Mouse (Mus musculus) layer of hippocampus, adult 9-11 months (tissue): ENCODE data around the gene AC161166.1.

Source experiments
- DNase-seq: peaks from one replicate; pipeline ENCODE4 v3.0.0; 2022

The AC161166.1 gene

GRCm38 (mm10) chr7:24512355-24512754 lies at the start of gene AC161166.1:
Gene AC161166.1 (minus strand): TSS chr7:24512455.
- DNase-seq: no peak

GRCm38 (mm10) chr7:24561450-24561849 lies 49.2 kb upstream of the AC161166.1 start:
- no peak for DNase-seq

DNA sequence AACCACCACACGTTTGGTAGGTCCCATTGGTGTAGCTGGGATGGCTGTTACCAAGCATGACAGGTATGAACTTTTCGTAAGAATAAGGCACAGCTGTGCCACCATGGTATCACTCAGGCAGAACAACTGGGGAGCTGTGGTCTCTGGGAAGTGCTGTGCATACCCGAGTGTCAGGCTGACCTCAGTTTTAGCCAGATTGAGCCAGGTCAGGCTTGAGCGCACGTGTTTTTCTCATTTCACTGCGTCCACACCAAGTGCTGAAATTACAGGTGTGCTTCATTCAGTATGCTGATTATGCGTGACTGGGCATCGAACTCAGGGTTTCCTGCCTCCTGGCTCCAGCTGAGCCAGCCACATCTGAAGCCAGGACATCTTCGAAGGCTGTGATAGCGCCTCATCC lies 43.5 kb upstream of the AC161166.1 start:
- DNase-seq: no peak

GRCm38 (mm10) chr7:24551985-24552759 lies 39.9 kb upstream of the AC161166.1 start:
- no peak for DNase-seq

- no peak for DNase-seq
Measured at GRCm38 (mm10) chr7:24547534-24548036, 35.3 kb upstream of the AC161166.1 start.

GRCm38 (mm10) chr7:24546634-24547389 lies 34.6 kb upstream of the AC161166.1 start:
- DNase-seq: peak; percentile 100

DNA sequence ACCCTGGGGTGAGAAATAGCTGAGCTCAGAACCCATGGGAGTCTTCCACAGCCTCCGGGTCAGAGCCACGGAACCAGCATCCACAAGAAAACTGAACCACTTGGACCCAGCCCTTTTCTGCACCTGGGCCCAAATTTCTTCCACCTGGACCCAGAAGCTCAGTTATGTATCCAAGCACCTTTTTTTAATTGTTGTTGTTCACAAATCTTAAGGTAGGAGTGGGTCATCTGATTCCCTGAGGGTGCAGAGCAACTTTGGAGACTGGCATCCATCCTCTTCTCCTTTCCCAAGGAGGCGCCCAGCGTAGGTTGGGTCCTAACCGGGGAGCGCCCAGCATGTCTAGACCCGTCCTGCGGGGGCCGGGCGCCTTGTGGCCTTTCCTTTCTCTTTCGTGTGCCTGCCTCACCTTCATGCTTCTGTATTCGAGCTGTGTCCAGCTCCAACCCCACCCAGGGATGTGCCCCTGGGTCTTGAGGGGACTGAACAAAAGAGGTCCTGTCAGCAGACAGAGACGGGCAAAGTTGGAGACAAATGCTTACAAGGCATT lies 33.9 kb upstream of the AC161166.1 start, which contains the start of the genes Pinlyp and Xrcc1:
Gene Pinlyp (minus strand): TSS at position 51 of the 547 bp plus-strand sequence.
Gene Xrcc1 (plus strand): TSS at position 222 of the 547 bp plus-strand sequence.
- no peak for DNase-seq

DNA sequence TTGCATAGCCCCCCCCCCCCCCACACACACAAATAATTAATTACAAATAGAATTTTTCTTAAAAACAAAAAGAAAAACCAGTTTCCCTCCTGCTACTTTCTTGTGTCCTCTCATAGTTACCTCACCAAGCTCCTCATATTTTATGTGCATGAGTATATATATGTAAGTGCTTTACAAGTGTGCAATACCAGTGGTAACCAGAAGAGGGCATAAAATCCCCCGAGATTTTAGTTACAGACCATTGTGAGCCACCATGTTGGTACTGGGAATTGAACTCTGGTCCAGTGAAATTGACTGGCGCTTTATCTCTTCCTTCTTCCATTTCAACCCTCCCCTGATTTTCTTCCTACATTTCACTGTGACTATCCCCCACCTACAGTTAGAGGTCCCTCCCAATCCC lies 32.3 kb upstream of the AC161166.1 start:
- no peak for DNase-seq

GRCm38 (mm10) chr7:24539686-24540085 lies 27.4 kb upstream of the AC161166.1 start:
- no peak for DNase-seq

DNA sequence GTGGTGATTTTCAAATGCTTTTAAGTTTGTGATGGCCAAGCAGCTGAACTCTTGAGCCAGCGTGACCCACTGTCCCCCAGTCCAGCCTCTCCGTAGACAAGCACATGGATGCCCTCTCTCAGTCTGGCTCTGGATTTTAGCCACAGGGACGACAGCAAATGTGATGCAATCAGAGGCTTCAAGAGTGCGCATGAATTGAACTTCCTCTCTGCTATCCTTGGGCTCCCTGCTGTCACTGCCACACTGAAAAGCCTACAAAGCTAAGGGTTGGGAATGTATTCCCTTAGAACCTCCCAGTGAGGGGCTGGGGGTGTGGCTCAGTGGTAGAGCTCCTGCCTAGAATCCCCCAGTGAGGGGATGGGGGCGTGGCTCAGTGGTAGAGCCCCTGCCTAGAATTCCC lies 26.4 kb upstream of the AC161166.1 start:
- DNase-seq: no peak

GRCm38 (mm10) chr7:24538154-24538553 lies 25.9 kb upstream of the AC161166.1 start:
- DNase-seq: peak; percentile 44

DNA sequence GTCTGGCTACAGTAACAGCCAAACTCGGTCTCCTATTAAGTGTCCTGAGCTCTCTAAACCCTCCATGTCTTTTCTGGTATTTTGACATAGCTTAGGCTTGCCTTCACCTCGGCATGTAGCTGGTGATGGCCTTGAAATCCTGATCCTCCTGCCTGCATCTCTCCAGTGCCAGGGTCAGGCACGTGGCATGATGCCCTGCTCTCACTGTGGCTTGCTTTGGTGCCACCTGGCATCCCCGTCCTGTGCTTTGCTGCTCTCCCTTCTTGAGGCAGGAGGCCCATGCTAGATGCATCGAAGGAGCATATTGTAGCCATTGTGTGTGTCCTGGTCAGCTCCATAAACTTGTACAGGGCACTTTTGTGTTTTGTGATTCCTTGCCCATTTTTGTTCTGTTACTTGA lies 25.3 kb upstream of the AC161166.1 start:
- DNase-seq: no peak

DNA sequence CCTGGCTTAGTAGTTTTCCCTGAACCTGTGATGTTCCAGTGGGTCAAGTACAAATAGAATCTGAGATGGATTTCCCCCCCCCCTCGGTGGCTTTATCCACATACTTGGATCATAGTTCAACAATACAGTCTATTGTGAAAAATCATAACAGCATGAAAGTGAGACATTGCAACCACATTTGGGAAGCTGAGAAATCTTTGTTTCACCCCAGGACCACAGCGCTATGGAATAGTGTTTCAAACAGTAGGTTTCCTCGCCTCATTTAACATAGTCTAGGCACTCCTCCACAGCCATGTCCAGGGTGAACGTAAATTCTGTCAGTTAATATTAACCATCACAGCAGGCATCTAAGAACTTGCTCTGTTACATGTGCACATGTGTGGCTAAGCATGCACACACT lies 24.8 kb upstream of the AC161166.1 start:
- no peak for DNase-seq

GRCm38 (mm10) chr7:24534301-24534700 lies 22.0 kb upstream of the AC161166.1 start:
- no peak for DNase-seq

DNA sequence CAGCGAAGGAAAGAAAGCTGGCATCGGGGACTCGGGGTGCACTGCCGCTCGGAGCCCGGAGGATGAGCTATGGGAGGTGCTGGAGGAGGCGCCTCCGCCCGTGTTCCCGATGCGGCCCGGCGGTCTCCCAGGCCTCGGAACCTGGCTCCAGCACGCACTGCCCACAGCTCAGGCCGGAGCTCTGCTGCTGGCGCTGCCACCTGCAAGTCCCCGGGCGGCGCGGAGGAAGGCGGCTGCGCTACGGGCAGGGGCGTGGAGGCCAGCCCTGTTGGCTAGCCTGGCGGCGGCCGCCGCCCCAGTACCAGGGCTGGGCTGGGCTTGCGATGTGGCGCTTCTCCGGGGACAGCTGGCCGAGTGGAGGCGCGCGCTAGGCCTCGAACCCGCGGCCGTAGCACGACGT lies 21.6 kb upstream of the AC161166.1 start:
- DNase-seq: no peak

DNA sequence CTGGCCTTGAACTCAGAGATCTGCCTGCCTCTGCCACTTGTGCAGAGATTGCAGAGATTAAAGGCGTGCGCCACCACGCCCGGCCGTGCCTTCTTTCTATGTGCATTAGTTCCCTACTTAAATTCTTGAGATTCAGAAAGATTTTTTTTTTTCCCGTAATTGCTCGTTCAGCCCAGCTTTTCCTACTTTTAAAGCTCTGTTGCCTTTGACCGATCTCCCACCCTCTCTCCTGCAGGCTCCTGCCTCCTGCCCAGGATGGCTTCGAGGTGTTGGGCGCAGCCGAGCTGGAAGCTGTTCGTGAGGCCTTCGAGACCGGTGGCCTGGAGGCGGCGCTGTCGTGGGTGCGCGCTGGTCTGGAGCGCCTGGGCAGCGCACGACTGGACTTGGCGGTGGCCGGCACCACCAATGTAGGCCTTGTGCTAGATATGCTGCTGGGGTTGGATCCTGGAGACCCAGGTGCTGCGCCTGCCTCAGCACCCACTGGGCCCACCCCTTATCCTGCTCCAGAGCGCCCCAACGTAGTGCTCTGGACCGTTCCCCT lies 20.8 kb upstream of the AC161166.1 start:
- DNase-seq: no peak

DNA sequence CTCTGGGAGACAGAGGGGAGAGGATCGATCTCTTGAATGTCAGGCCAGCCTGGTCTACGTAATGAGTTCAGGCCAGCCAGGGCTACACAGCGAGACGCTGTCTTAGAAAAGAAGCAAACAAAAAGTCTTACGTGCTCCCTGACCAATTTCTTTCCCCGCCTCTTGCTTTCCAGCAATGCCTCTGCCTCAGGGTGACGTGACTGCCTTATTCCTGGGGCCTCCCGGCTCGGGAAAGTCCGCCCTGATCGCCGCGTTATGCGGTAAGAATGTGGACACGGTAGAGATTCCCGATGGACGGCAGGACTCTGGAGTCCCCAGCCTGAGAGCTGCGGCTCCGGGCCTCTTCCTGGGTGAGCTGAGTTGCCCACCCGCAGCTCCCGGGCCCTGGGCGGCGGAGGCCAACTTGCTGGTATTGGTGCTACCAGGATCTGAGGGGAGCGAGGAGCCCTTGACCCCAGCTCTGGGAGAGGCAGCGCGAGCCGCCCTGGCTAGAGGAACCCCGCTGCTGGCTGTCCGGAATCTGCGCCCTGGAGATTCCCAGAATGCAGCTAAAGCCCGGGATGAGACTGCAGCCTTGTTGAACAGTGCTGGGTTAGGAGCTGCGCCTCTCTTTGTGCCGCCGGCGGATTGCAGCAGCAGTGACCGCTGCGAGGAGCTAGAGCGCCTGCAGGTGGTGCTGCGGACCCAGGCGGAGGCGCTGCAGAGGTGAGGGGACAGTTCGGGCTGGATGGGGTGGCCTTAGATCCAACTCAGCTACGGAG lies 19.1 kb upstream of the AC161166.1 start:
- peak; percentile 69 for DNase-seq

DNA sequence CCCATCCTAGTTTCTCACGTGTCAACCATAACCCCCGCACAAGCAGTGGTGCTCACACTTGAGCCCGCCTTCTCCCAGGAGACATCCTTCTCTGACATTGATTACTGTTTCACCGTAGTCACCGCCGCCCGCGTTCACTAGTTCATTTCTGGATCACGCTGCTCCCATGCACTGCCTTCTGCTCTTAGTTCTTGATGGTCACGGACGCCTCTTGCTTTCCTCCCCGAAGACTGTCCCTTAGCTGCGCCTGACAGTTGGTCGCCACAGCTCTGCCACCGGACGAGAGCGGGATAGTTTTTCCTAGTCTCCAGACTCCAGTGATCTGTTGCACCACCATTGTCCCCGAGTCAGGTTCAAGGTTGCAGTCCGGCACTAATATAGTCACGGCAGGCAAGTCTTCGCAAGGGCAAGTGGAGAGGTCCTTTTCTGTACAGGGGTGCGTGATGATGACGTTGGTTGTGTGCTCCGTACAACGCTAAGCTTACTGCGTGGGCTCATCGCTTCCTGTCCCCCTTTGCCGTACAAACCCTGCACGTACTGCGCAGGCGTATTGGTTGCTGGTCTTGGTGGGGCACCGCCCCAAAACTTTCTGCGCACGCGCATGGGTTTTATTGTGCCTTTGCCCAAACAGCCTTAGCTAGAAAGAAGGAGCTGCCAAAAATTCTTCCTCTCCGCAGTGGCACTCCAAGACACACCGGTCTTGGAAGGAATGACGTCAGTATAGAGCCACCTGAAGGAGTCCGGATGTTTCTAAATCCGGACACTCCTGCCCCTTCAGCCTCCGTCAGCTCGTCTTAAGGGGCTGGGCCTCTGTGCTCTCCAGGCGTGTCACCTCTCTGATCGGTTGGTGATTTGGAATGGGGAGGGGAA lies 18.0 kb upstream of the AC161166.1 start, which contains the start of gene Irgq:
Gene Irgq (plus strand): TSS at position 628 of the 870 bp plus-strand sequence.
- peak; percentile 99 for DNase-seq

- no peak for DNase-seq
Measured at GRCm38 (mm10) chr7:24529580-24529979, 17.3 kb upstream of the AC161166.1 start.

- no peak for DNase-seq
Measured at GRCm38 (mm10) chr7:24528861-24529260, 16.6 kb upstream of the AC161166.1 start.

- peak; percentile 31 for DNase-seq
Measured at GRCm38 (mm10) chr7:24525686-24526420, 13.6 kb upstream of the AC161166.1 start.
